Mouse (Mus musculus) kidney, adult 2 months (tissue): ENCODE measurements around the gene Dennd4a.

Source experiments
- CTCF ChIP-seq: fragments of 200-500 bp; conservative IDR thresholded peaks from 2 replicates; pipeline ENCODE4 v1.5.1; 2011; ENCODE audit warnings: low read depth, mild to moderate bottlenecking, control low read depth, low read length, moderate library complexity, mixed read lengths; ENCODE audit not compliant: insufficient read depth, insufficient read length
- POLR2A ChIP-seq: fragments of 200-500 bp; IDR thresholded peaks from one replicate; pipeline ENCODE4 v1.6.1; 2011; ENCODE audit warnings: low read depth, low read length, control low read depth

DNA sequence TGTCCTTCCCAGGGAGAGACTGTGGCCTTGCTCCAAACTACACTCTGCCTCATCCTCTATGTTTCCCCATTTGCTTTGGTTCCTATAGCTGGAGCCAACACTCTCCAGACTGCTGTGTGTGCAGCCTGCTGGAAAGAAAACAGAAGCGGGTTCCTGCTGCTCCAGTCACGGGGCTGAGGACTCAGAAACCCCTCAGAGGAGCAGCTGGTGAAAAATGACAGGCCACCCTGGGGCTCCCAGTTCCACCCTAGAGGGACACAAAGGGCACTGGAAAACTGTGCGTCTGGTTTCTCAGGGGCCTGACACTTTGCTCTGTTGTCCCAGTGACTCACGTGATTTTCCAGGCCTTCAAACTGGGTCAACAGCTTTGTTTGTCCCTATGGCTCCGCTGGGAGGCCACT, 36.7 kb upstream of the Dennd4a start:
- TF ChIP-seq CTCF, result no peak; the same call in 1 of the 2 replicates
- no peak for TF ChIP-seq POLR2A
